Mouse (Mus musculus) intestine, embryonic 16.5 days (tissue): ENCODE results near the gene Rapgef1. TPM values are rescaled to one million over a fixed set of nuclear protein-coding genes. Genes with fewer than 3 reads are reported as not detected.
A peak's percentile ranks its signal among the peaks of the same experiment; 100 is the strongest.

Source experiments
- ATAC-seq: fragments of 200-750 bp; cut with Nextera tagmentation; 2 replicates; pipeline ENCODE4 v1.8.0; 2017; ENCODE audit warnings: moderate TSS enrichment, moderate library complexity
- H3K27ac ChIP-seq: fragments of 300-500 bp; sonication (generic); 2 replicates; pipeline ENCODE4 v1.5.1; 2014; ENCODE audit warnings: mild to moderate bottlenecking, low read length
- H3K27me3 ChIP-seq: fragments of 300-500 bp; sonication (generic); replicated peaks from 2 replicates; pipeline ENCODE4 v1.6.1; 2014; ENCODE audit warnings: low read length, control low read depth, mixed read lengths; ENCODE audit not compliant: control insufficient read depth, insufficient read depth
- H3K36me3 ChIP-seq: fragments of 300-500 bp; sonication (generic); 2 replicates; pipeline ENCODE4 v1.6.1; 2014; ENCODE audit warnings: low read length, control low read depth; ENCODE audit not compliant: control insufficient read depth, insufficient read depth
- H3K4me1 ChIP-seq: fragments of 300-500 bp; sonication (generic); 2 replicates; pipeline ENCODE4 v1.6.1; 2014; ENCODE audit warnings: low read length, control low read depth, mixed read lengths; ENCODE audit not compliant: control insufficient read depth, insufficient read depth
- H3K4me2 ChIP-seq: fragments of 300-500 bp; sonication (generic); 2 replicates; pipeline ENCODE4 v1.6.1; 2014; ENCODE audit warnings: low read depth, low read length, control low read depth
- H3K4me3 ChIP-seq: fragments of 300-500 bp; sonication (generic); 2 replicates; pipeline ENCODE4 v1.5.1; 2014; ENCODE audit warnings: mild to moderate bottlenecking, low read length
- H3K9ac ChIP-seq: fragments of 300-500 bp; sonication (generic); 2 replicates; pipeline ENCODE4 v1.6.1; 2014; ENCODE audit warnings: low read depth, low read length
- H3K9me3 ChIP-seq: fragments of 300-500 bp; sonication (generic); 2 replicates; pipeline ENCODE4 v1.6.1; 2016; ENCODE audit warnings: low read length, control low read depth; ENCODE audit not compliant: control insufficient read depth
- WGBS: fragments of 180-500 bp; shearing (Covaris S2); extraction: QIAGEN DNeasy Blood & Tissue Kit; methylation state at CpG from one replicate; pipeline ENCODE4 v1.1.7; 2014; 5-methylcytosine and 5-hydroxymethylcytosine counted together
- polyA plus RNA-seq: library from polyadenylated mRNA; unstranded; fragments of >200 nt; fragmentation: Nextera tagmentation; extraction: Ambion mirVana; gene quantifications from 2 replicates; pipeline ENCODE4 v1.2.1, GENCODE M21; 2015

Rapgef1 gene
- polyA plus RNA-seq, 1 experiment from 2014 or later: 8.1 TPM

- Histone ChIP-seq H3K27ac (no peak overlapping the region), H3K9ac (no peak overlapping the region), H3K4me2 (no peak overlapping the region), H3K4me1 (peaks cover 16% of the 10 kb centered on the region), H3K36me3 (no peaks in the 10 kb centered on the region), H3K9me3 (no peaks in the 10 kb centered on the region), H3K4me3 (no peak overlapping the region), H3K27me3 (peaks cover 17% of the 10 kb centered on the region)
- ATAC-seq: no peak
- WGBS: 81% methylated on average over 4 of the region's 4 CpGs
Observed at GRCm38 (mm10) chr2:29748499-29748898, 129.0 kb downstream of the Rapgef1 start.

GRCm38 (mm10) chr2:29751497-29751896 is 132.0 kb downstream of the Rapgef1 start, which contains the start of gene Gm13420:
Gm13420 (minus strand) TSS chr2:29751685.
- no peaks in the 10 kb centered on the region for H3K9me3 ChIP-seq
- peaks cover 10% of the 10 kb centered on the region for H3K4me1 ChIP-seq
- no peak within 1 kb of the TSS for H3K27ac ChIP-seq
- WGBS: 5% methylated on average over 28 of the region's 28 CpGs
- peak; percentile 84 for ATAC-seq
- peak within 1 kb of the TSS; percentile 40 for H3K4me3 ChIP-seq
- H3K9ac ChIP-seq: peak within 1 kb of the TSS; percentile 41
- H3K36me3 ChIP-seq: no peaks in the 10 kb centered on the region
- H3K27me3 ChIP-seq: peaks cover 17% of the 10 kb centered on the region
- H3K4me2 ChIP-seq: peak within 1 kb of the TSS; percentile 71

GRCm38 (mm10) chr2:29752397-29752796 is 132.9 kb downstream of the Rapgef1 start:
- H3K9me3 ChIP-seq: no peaks in the 10 kb centered on the region
- ATAC-seq: no peak
- H3K4me2 ChIP-seq: no peak overlapping the region
- peaks cover 5% of the 10 kb centered on the region for H3K4me1 ChIP-seq
- 85% methylated on average over 5 of the region's 5 CpGs for WGBS
- H3K9ac ChIP-seq: no peak overlapping the region
- no peaks in the 10 kb centered on the region for H3K36me3 ChIP-seq
- no peak overlapping the region for H3K27ac ChIP-seq
- H3K27me3 ChIP-seq: peaks cover 13% of the 10 kb centered on the region
- no peak overlapping the region for H3K4me3 ChIP-seq

- peaks cover 5% of the 10 kb centered on the region for H3K4me1 ChIP-seq
- H3K4me2 ChIP-seq: no peak overlapping the region
- H3K36me3 ChIP-seq: no peaks in the 10 kb centered on the region
- no peak overlapping the region for H3K4me3 ChIP-seq
- no peak overlapping the region for H3K27ac ChIP-seq
- H3K9me3 ChIP-seq: no peaks in the 10 kb centered on the region
- no peak for ATAC-seq
- H3K9ac ChIP-seq: no peak overlapping the region
- H3K27me3 ChIP-seq: peaks cover 7% of the 10 kb centered on the region
Observed at GRCm38 (mm10) chr2:29755693-29756092, 136.2 kb downstream of the Rapgef1 start.

- peak; percentile 27; the same call in 1 of the 2 replicates for ATAC-seq
- WGBS: 0% methylated on average over 1 of the region's 1 CpGs
- Histone ChIP-seq H3K9ac (no peak overlapping the region), H3K27ac (no peak overlapping the region), H3K36me3 (no peaks in the 10 kb centered on the region), H3K4me2 (no peak overlapping the region), H3K27me3 (no peaks in the 10 kb centered on the region), H3K4me3 (no peak overlapping the region), H3K9me3 (no peaks in the 10 kb centered on the region), H3K4me1 (peaks cover 17% of the 10 kb centered on the region)
Observed at GRCm38 (mm10) chr2:29764831-29765230, 145.3 kb downstream of the Rapgef1 start.

- 44% methylated on average over 11 of the region's 11 CpGs for WGBS
- Histone ChIP-seq H3K36me3 (no peaks in the 10 kb centered on the region), H3K27ac (peak overlapping the region; percentile 95), H3K4me2 (no peak overlapping the region), H3K9ac (0 out of 2 replicates have a peak overlapping the region, but pooled peaks have one; percentile 40), H3K4me3 (no peak overlapping the region), H3K9me3 (no peaks in the 10 kb centered on the region), H3K27me3 (no peaks in the 10 kb centered on the region), H3K4me1 (peaks cover 25% of the 10 kb centered on the region)
- peak; percentile 68 for ATAC-seq
Observed at GRCm38 (mm10) chr2:29767976-29768709, 148.6 kb downstream of the Rapgef1 start.

GRCm38 (mm10) chr2:29768901-29769300 is 149.4 kb downstream of the Rapgef1 start:
- no peak for ATAC-seq
- WGBS: 38% methylated on average over 9 of the region's 9 CpGs
- Histone ChIP-seq H3K36me3 (no peaks in the 10 kb centered on the region), H3K27me3 (no peaks in the 10 kb centered on the region), H3K4me2 (0 out of 2 replicates have a peak overlapping the region, but pooled peaks have one; percentile 13), H3K9me3 (no peaks in the 10 kb centered on the region), H3K4me1 (peaks cover 25% of the 10 kb centered on the region), H3K9ac (no peak overlapping the region), H3K4me3 (no peak overlapping the region), H3K27ac (peak overlapping the region; percentile 95)

- Histone ChIP-seq H3K27ac (0 out of 2 replicates have a peak overlapping the region, but pooled peaks have one; percentile 62), H3K36me3 (no peaks in the 10 kb centered on the region), H3K4me2 (no peak overlapping the region), H3K4me3 (no peak overlapping the region), H3K9me3 (no peaks in the 10 kb centered on the region), H3K9ac (no peak overlapping the region), H3K27me3 (no peaks in the 10 kb centered on the region), H3K4me1 (peaks cover 27% of the 10 kb centered on the region)
- no peak for ATAC-seq
Observed at GRCm38 (mm10) chr2:29770162-29770561, 150.6 kb downstream of the Rapgef1 start.

- peaks cover 29% of the 10 kb centered on the region for H3K4me1 ChIP-seq
- no peaks in the 10 kb centered on the region for H3K9me3 ChIP-seq
- H3K27me3 ChIP-seq: no peaks in the 10 kb centered on the region
- no peak overlapping the region for H3K4me3 ChIP-seq
- 47% methylated on average over 8 of the region's 8 CpGs for WGBS
- H3K27ac ChIP-seq: peak overlapping the region; percentile 62
- H3K36me3 ChIP-seq: peaks cover 5% of the 10 kb centered on the region; the same call in 1 of the 2 replicates
- no peak overlapping the region for H3K4me2 ChIP-seq
- ATAC-seq: peak; percentile 55
- H3K9ac ChIP-seq: no peak overlapping the region
Observed at GRCm38 (mm10) chr2:29771611-29772461, 152.3 kb downstream of the Rapgef1 start.
